12 mouse cellular contexts compared by ENCODE assay signal in the genomic region with DNA sequence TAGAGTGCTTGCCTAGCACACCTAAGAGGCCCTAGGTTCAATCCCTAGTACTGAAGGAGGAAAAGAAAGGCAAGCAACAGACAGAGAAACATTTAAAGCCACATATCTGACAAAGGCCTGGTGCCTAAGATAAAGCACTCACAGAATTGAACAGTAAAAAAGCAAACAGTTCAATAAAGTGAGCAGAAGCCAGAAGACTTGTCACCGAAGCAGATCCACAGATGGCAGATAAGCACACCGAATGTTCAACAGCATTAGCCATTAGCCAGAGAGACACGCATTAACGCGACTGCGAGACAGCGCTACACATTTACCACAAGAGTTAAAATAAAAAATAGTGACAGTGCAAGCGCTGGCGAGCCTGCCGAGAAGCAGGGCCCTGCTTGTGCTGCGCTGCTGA. TPM values are rescaled to one million over a fixed set of nuclear protein-coding genes. Genes with fewer than 3 reads are reported as not detected.
DNase-seq lines count a peak whose midpoint lies in the region; ATAC-seq and TF ChIP-seq lines count a peak whose summit lies in the region.
"Had no signal": no experiment of that assay in that cellular context is flagged by ENCODE, and none has a peak within 500 bp of the region (broad histone marks: within the 10 kb centered on the region; RNA-seq: fewer than 3 reads in every experiment).

No protein-coding gene starts in this region.

- no peak for TF ChIP-seq CTCF in lung, postnatal 0 days (IDR thresholded peaks at IDR 0.05)
- no peak for TF ChIP-seq CTCF in stomach, postnatal 0 days (IDR thresholded peaks at IDR 0.05; ENCODE audit: low read depth)

- no peak for ATAC-seq in forebrain, embryonic 15.5 days (replicated peaks)
- no peak for ATAC-seq in forebrain, embryonic 11.5 days (replicated peaks; ENCODE audit: low FRiP score)
- no peak for ATAC-seq in lung, postnatal 0 days
- no peak for ATAC-seq in liver, embryonic 13.5 days (ENCODE audit: low read depth)
- no peak for ATAC-seq in stomach, postnatal 0 days (ENCODE audit: low FRiP score, low TSS enrichment)

- H3K9me3 ChIP-seq in forebrain, embryonic 15.5 days = no peaks in the 10 kb centered on the region
- H3K9me3 ChIP-seq in forebrain, embryonic 11.5 days (ENCODE audit: control insufficient read depth, low read length) = no peaks in the 10 kb centered on the region
- H3K9me3 ChIP-seq in lung, postnatal 0 days (ENCODE audit: low read length) = no peaks in the 10 kb centered on the region
- H3K9me3 ChIP-seq in liver, embryonic 13.5 days (replicated peaks) = no peaks in the 10 kb centered on the region
- H3K9me3 ChIP-seq in stomach, postnatal 0 days (ENCODE audit: control insufficient read depth, low read length) = no peaks in the 10 kb centered on the region
- H3K9me3 ChIP-seq: limb, embryonic 10.5 days had no signal

- TF ChIP-seq EP300 in lung, postnatal 0 days (IDR thresholded peaks at IDR 0.05) = no peak
- TF ChIP-seq EP300 in stomach, postnatal 0 days (optimal IDR thresholded peaks at IDR 0.05) = no peak

- H3K27me3 ChIP-seq in forebrain, embryonic 15.5 days = no peaks in the 10 kb centered on the region
- H3K27me3 ChIP-seq in forebrain, embryonic 11.5 days (ENCODE audit: control insufficient read depth, insufficient read depth, low read length) = no peaks in the 10 kb centered on the region
- no peaks in the 10 kb centered on the region for H3K27me3 ChIP-seq in lung, postnatal 0 days (replicated peaks; ENCODE audit: insufficient read depth, low read length)
- no peaks in the 10 kb centered on the region for H3K27me3 ChIP-seq in liver, embryonic 13.5 days
- no peaks in the 10 kb centered on the region for H3K27me3 ChIP-seq in stomach, postnatal 0 days (ENCODE audit: control insufficient read depth, insufficient read depth, low read length)

- DNase-seq in forebrain, embryonic 11.5 days (ENCODE audit: low spot score) = no peak
- no peak for DNase-seq in lung, postnatal 0 days (ENCODE audit: low spot score)
- DNase-seq in lung, adult 18-20 months = no peak
- DNase-seq in liver, embryonic 13.5 days = no peak
- DNase-seq in stomach, postnatal 0 days (ENCODE audit: low spot score) = no peak
- no peak for DNase-seq in ovary, postnatal 36 days (ENCODE audit: low spot score)
- no peak for DNase-seq in left cerebral cortex, adult 8-10 months (ENCODE audit: low spot score in 2 of 2)
- DNase-seq: cerebellum, adult 18-20 months; heart, adult 2 months had no signal

- H3K36me3 ChIP-seq in forebrain, embryonic 15.5 days = no peaks in the 10 kb centered on the region
- H3K36me3 ChIP-seq in forebrain, embryonic 11.5 days (ENCODE audit: control insufficient read depth, insufficient read depth, low read length) = no peaks in the 10 kb centered on the region
- 0 out of 2 replicates have a peak, but pooled peaks cover 5% of the 10 kb centered on the region for H3K36me3 ChIP-seq in lung, postnatal 0 days (ENCODE audit: insufficient read depth, low read length)
- peaks cover 14% of the 10 kb centered on the region; the same call in 1 of the 2 replicates for H3K36me3 ChIP-seq in liver, embryonic 13.5 days
- H3K36me3 ChIP-seq in stomach, postnatal 0 days (ENCODE audit: control insufficient read depth, insufficient read depth, low read length) = no peaks in the 10 kb centered on the region

- WGBS in forebrain, embryonic 15.5 days = 71% methylated on average over 11 of the region's 11 CpGs
- 95% methylated on average over 11 of the region's 11 CpGs for WGBS in forebrain, embryonic 11.5 days
- WGBS in lung, postnatal 0 days = 72% methylated on average over 11 of the region's 11 CpGs
- 20% methylated on average over 11 of the region's 11 CpGs for WGBS in liver, embryonic 13.5 days (ENCODE audit: insufficient replicate concordance)
- 62% methylated on average over 11 of the region's 11 CpGs for WGBS in stomach, postnatal 0 days

- peaks cover 41% of the 10 kb centered on the region for H3K4me1 ChIP-seq in forebrain, embryonic 15.5 days
- peaks cover 5% of the 10 kb centered on the region; the same call in 1 of the 2 replicates for H3K4me1 ChIP-seq in forebrain, embryonic 11.5 days (replicated peaks; ENCODE audit: control insufficient read depth, insufficient read depth, low read length)
- H3K4me1 ChIP-seq in lung, postnatal 0 days (ENCODE audit: insufficient read depth, low read depth, low read length) = peaks cover 48% of the 10 kb centered on the region
- peaks cover 100% of the 10 kb centered on the region for H3K4me1 ChIP-seq in liver, embryonic 13.5 days (replicated peaks)
- peaks cover 17% of the 10 kb centered on the region for H3K4me1 ChIP-seq in stomach, postnatal 0 days (replicated peaks; ENCODE audit: control insufficient read depth, insufficient read depth)

- no peak overlapping the region for H3K4me3 ChIP-seq in forebrain, embryonic 15.5 days
- H3K4me3 ChIP-seq in forebrain, embryonic 11.5 days (ENCODE audit: low read depth, low read length) = no peak overlapping the region
- no peak overlapping the region for H3K4me3 ChIP-seq in lung, postnatal 0 days (ENCODE audit: low read depth, low read length)
- H3K4me3 ChIP-seq in liver, embryonic 13.5 days (replicated peaks) = peak overlapping the region; percentile 35
- H3K4me3 ChIP-seq in stomach, postnatal 0 days (ENCODE audit: low read depth, low read length) = no peak overlapping the region
- H3K4me3 ChIP-seq: heart, adult 2 months; limb, embryonic 10.5 days had no signal

- peak overlapping the region; percentile 73 for H3K27ac ChIP-seq in forebrain, embryonic 15.5 days (replicated peaks)
- no peak overlapping the region for H3K27ac ChIP-seq in forebrain, embryonic 11.5 days (ENCODE audit: low read depth, low read length)
- H3K27ac ChIP-seq in lung, postnatal 0 days (ENCODE audit: low read length) = peak overlapping the region; percentile 85; the same call in 1 of the 2 replicates
- peak overlapping the region; percentile 97 for H3K27ac ChIP-seq in liver, embryonic 13.5 days
- peak overlapping the region; percentile 82 for H3K27ac ChIP-seq in stomach, postnatal 0 days (replicated peaks)
- H3K27ac ChIP-seq: heart, adult 2 months; limb, embryonic 10.5 days had no signal

- H3K9ac ChIP-seq in forebrain, embryonic 15.5 days (replicated peaks) = no peak overlapping the region
- no peak overlapping the region for H3K9ac ChIP-seq in forebrain, embryonic 11.5 days (ENCODE audit: low read length)
- H3K9ac ChIP-seq in lung, postnatal 0 days (replicated peaks; ENCODE audit: low read depth) = no peak overlapping the region
- peak overlapping the region; percentile 77 for H3K9ac ChIP-seq in liver, embryonic 13.5 days
- 0 out of 2 replicates have a peak overlapping the region, but pooled peaks have one; percentile 23 for H3K9ac ChIP-seq in stomach, postnatal 0 days (ENCODE audit: low read length)

- no peak overlapping the region for H3K4me2 ChIP-seq in forebrain, embryonic 15.5 days (replicated peaks)
- no peak overlapping the region for H3K4me2 ChIP-seq in forebrain, embryonic 11.5 days (ENCODE audit: low read depth, low read length, severe bottlenecking)
- H3K4me2 ChIP-seq in lung, postnatal 0 days (replicated peaks; ENCODE audit: low read depth, low read length) = no peak overlapping the region
- peak overlapping the region; percentile 69 for H3K4me2 ChIP-seq in liver, embryonic 13.5 days
- no peak overlapping the region; the same call in 1 of the 2 replicates for H3K4me2 ChIP-seq in stomach, postnatal 0 days (replicated peaks; ENCODE audit: low read depth)

RNA-seq across cellular contexts. Expression of gene Samd4b, which starts 15.1 kb away (rescaled TPM):
- 24.3 and 25.7 TPM in 2 replicates for polyA plus RNA-seq in forebrain, embryonic 15.5 days (2015; fragmentation: Nextera tagmentation; extraction: Ambion mirVana)
- 40.7 and 41.1 TPM in 2 replicates for polyA plus RNA-seq in forebrain, embryonic 11.5 days (2014; fragmentation: Nextera tagmentation; extraction: Ambion mirVana)
- 12.9 and 13.4 TPM in 2 replicates for polyA plus RNA-seq in lung, postnatal 0 days (2015; fragmentation: Nextera tagmentation; extraction: Ambion mirVana)
- polyA plus RNA-seq in liver, embryonic 13.5 days (2015; fragmentation: Nextera tagmentation; extraction: Ambion mirVana) = 4.1 and 5.8 TPM in 2 replicates
- 9.8 and 12.0 TPM in 2 replicates for polyA plus RNA-seq in stomach, postnatal 0 days (2015; fragmentation: Nextera tagmentation; extraction: Ambion mirVana)
- 10 to 100 TPM; 58.2 to 70.1 (median 61.7) TPM for total RNA-seq in left cerebral cortex, adult 8-10 months (2022)

RNA-seq across cellular contexts. Expression of gene Pak4, which starts 15.1 kb away (rescaled TPM):
- 28.9 and 30.0 TPM in 2 replicates for polyA plus RNA-seq in forebrain, embryonic 15.5 days (2015; fragmentation: Nextera tagmentation; extraction: Ambion mirVana)
- polyA plus RNA-seq in forebrain, embryonic 11.5 days (2014; fragmentation: Nextera tagmentation; extraction: Ambion mirVana) = 50.7 and 56.2 TPM in 2 replicates
- polyA plus RNA-seq in lung, postnatal 0 days (2015; fragmentation: Nextera tagmentation; extraction: Ambion mirVana) = 36.3 and 38.2 TPM in 2 replicates
- 16.2 and 18.5 TPM in 2 replicates for polyA plus RNA-seq in liver, embryonic 13.5 days (2015; fragmentation: Nextera tagmentation; extraction: Ambion mirVana)
- polyA plus RNA-seq in stomach, postnatal 0 days (2015; fragmentation: Nextera tagmentation; extraction: Ambion mirVana) = 33.9 and 34.1 TPM in 2 replicates
- 1 to 10 TPM; 8.4 to 9.0 (median 8.5) TPM for total RNA-seq in left cerebral cortex, adult 8-10 months (2022)

RNA-seq across cellular contexts. Expression of gene Nccrp1, which starts 35.8 kb away (rescaled TPM):
- not detected in 2 replicates for polyA plus RNA-seq in forebrain, embryonic 15.5 days (2015; fragmentation: Nextera tagmentation; extraction: Ambion mirVana)
- not detected in 2 replicates for polyA plus RNA-seq in forebrain, embryonic 11.5 days (2014; fragmentation: Nextera tagmentation; extraction: Ambion mirVana)
- polyA plus RNA-seq in lung, postnatal 0 days (2015; fragmentation: Nextera tagmentation; extraction: Ambion mirVana) = not detected in 2 replicates
- polyA plus RNA-seq in liver, embryonic 13.5 days (2015; fragmentation: Nextera tagmentation; extraction: Ambion mirVana) = not detected in 2 replicates
- polyA plus RNA-seq in stomach, postnatal 0 days (2015; fragmentation: Nextera tagmentation; extraction: Ambion mirVana) = 20.1 and 27.2 TPM in 2 replicates
- under 1 TPM in 3 of 4 experiments, not detected in 1; 0.23 to 0.49 (median 0.39) TPM for total RNA-seq in left cerebral cortex, adult 8-10 months (2022)
- total RNA-seq: heart, adult 2 months had no signal
- polyA plus RNA-seq: heart, adult 2 months; limb, embryonic 10.5 days had no signal

RNA-seq across cellular contexts. Expression of gene Sycn, which starts 42.2 kb away (rescaled TPM):
- polyA plus RNA-seq in forebrain, embryonic 15.5 days (2015; fragmentation: Nextera tagmentation; extraction: Ambion mirVana) = not detected in 2 replicates
- polyA plus RNA-seq in forebrain, embryonic 11.5 days (2014; fragmentation: Nextera tagmentation; extraction: Ambion mirVana) = not detected in 2 replicates
- polyA plus RNA-seq in lung, postnatal 0 days (2015; fragmentation: Nextera tagmentation; extraction: Ambion mirVana) = not detected in 2 replicates
- polyA plus RNA-seq in liver, embryonic 13.5 days (2015; fragmentation: Nextera tagmentation; extraction: Ambion mirVana) = not detected in 2 replicates
- polyA plus RNA-seq in stomach, postnatal 0 days (2015; fragmentation: Nextera tagmentation; extraction: Ambion mirVana) = 87.1 and 87.6 TPM in 2 replicates
- not detected for total RNA-seq in left cerebral cortex, adult 8-10 months (2022)
- total RNA-seq: heart, adult 2 months; megakaryocyte, adult 5-6 weeks had no signal
- polyA plus RNA-seq: heart, adult 2 months; limb, embryonic 10.5 days had no signal

RNA-seq across cellular contexts. Expression of gene Acp7, which starts 48.3 kb away (rescaled TPM):
- polyA plus RNA-seq in forebrain, embryonic 15.5 days (2015; fragmentation: Nextera tagmentation; extraction: Ambion mirVana) = not detected in 2 replicates
- not detected in 2 replicates for polyA plus RNA-seq in forebrain, embryonic 11.5 days (2014; fragmentation: Nextera tagmentation; extraction: Ambion mirVana)
- not detected in 2 replicates for polyA plus RNA-seq in lung, postnatal 0 days (2015; fragmentation: Nextera tagmentation; extraction: Ambion mirVana)
- polyA plus RNA-seq in liver, embryonic 13.5 days (2015; fragmentation: Nextera tagmentation; extraction: Ambion mirVana) = not detected in 2 replicates
- 10.9 and 12.4 TPM in 2 replicates for polyA plus RNA-seq in stomach, postnatal 0 days (2015; fragmentation: Nextera tagmentation; extraction: Ambion mirVana)
- total RNA-seq in left cerebral cortex, adult 8-10 months (2022) = 1 to 10 TPM; 1.5 to 2.8 (median 2.1) TPM
- total RNA-seq: heart, adult 2 months; megakaryocyte, adult 5-6 weeks had no signal
- polyA plus RNA-seq: limb, embryonic 10.5 days had no signal

Comparison
In these comparisons a context has a peak if more than half of its experiments do, and no peak if none do; other contexts are left out.
1. H3K9ac ChIP-seq: peak in liver, embryonic 13.5 days (single experiment) and stomach, postnatal 0 days (single experiment); none in forebrain, embryonic 15.5 days (single experiment), forebrain, embryonic 11.5 days (single experiment) and lung, postnatal 0 days (single experiment).
2. RNA of gene Nccrp1, which starts 35.8 kb away (polyA plus RNA-seq): 20.1 to 27.2 TPM in stomach, postnatal 0 days; not detected in forebrain, embryonic 11.5 days, not detected in lung, postnatal 0 days, not detected in forebrain, embryonic 15.5 days and not detected in liver, embryonic 13.5 days; every median in the first group is over 10 times any median in the second.